Mouse (Mus musculus) liver, embryonic 14.5 days (tissue): ENCODE results near the gene Farp1. TPM values are rescaled to one million over a fixed set of nuclear protein-coding genes. Genes with fewer than 3 reads are reported as not detected.
A peak's percentile ranks its signal among the peaks of the same experiment; 100 is the strongest.

Experiments
- ATAC-seq: fragments of 200-750 bp; cut with Nextera tagmentation; 2 replicates; pipeline ENCODE4 v1.8.0; 2017; ENCODE audit warnings: moderate number of reproducible peaks, mild to moderate bottlenecking, moderate library complexity; ENCODE audit not compliant: insufficient read depth
- DNase-seq, 3 experiments: peaks; one replicate each; pipeline ENCODE4 v3.0.0-alpha.2; 2012 to 2013; ENCODE audit warnings: low read depth in 3 of 3, low spot score in 3 of 3
- H3K27ac ChIP-seq: fragments of 300-500 bp; sonication (generic); 2 replicates; pipeline ENCODE4 v1.5.1; 2014; ENCODE audit warnings: moderate library complexity, mild to moderate bottlenecking, control low read depth, inconsistent platforms
- H3K27me3 ChIP-seq: fragments of 300-500 bp; sonication (generic); 2 replicates; pipeline ENCODE4 v1.6.1; 2014; ENCODE audit warnings: mild to moderate bottlenecking, low read length, moderate library complexity; ENCODE audit not compliant: control insufficient read depth, insufficient read depth
- H3K36me3 ChIP-seq: fragments of 300-500 bp; sonication (generic); replicated peaks from 2 replicates; pipeline ENCODE4 v1.6.1; 2014; ENCODE audit warnings: low read depth; ENCODE audit not compliant: control insufficient read depth, insufficient read depth
- H3K4me1 ChIP-seq, 2 experiments: fragments of 200-500 bp in 1 of 2; fragments of 300-500 bp in 1 of 2; sonication (generic) in 1 of 2; replicated peaks; 2 replicates each; pipeline ENCODE4 v1.6.1; 2012 to 2014; ENCODE audit warnings: antibody characterized with exemption in 1 of 2, inconsistent platforms in 1 of 2, low read length in 1 of 2; ENCODE audit not compliant: control insufficient read depth in 2 of 2, insufficient read depth in 2 of 2
- H3K4me2 ChIP-seq: fragments of 300-500 bp; sonication (generic); 2 replicates; pipeline ENCODE4 v1.6.1; 2014; ENCODE audit warnings: low read depth, mild to moderate bottlenecking, control low read depth, moderate library complexity
- H3K4me3 ChIP-seq, 2 experiments: fragments of 200-500 bp in 1 of 2; fragments of 300-500 bp in 1 of 2; sonication (generic) in 1 of 2; 2 replicates each; pipeline ENCODE4 v1.5.1; 2012 to 2014; ENCODE audit warnings: low read depth in 2 of 2, low read length in 2 of 2, mild to moderate bottlenecking in 2 of 2, control low read depth in 1 of 2, inconsistent platforms in 1 of 2, moderate library complexity in 1 of 2; ENCODE audit not compliant: insufficient read depth in 1 of 2
- H3K9ac ChIP-seq: fragments of 300-500 bp; sonication (generic); replicated peaks from 2 replicates; pipeline ENCODE4 v1.6.1; 2014; ENCODE audit warnings: mild to moderate bottlenecking, control low read depth, moderate library complexity
- H3K9me3 ChIP-seq: fragments of 300-500 bp; sonication (generic); 2 replicates; pipeline ENCODE4 v1.6.1; 2016; ENCODE audit warnings: low read length, mixed read lengths; ENCODE audit not compliant: control insufficient read depth
- CTCF ChIP-seq: IDR thresholded peaks from 2 replicates; pipeline ENCODE4 v1.5.1; 2016; ENCODE audit warnings: antibody characterized with exemption, low read depth, control low read depth
- EP300 ChIP-seq: IDR thresholded peaks from 2 replicates; pipeline ENCODE4 v1.6.1; 2016; ENCODE audit warnings: antibody characterized with exemption, low read depth
- WGBS: fragments of 180-500 bp; shearing (Covaris S2); extraction: QIAGEN DNeasy Blood & Tissue Kit; methylation state at CpG from one replicate; pipeline ENCODE4 v1.1.7; 2014; ENCODE audit not compliant: insufficient replicate concordance; 5-methylcytosine and 5-hydroxymethylcytosine counted together
- polyA plus RNA-seq, 2 experiments: library from polyadenylated mRNA; depleted of rRNA in 1 of 2; stranded (reverse) in 1 of 2; unstranded in 1 of 2; fragments of >200 nt; fragmentation: Nextera tagmentation in 1 of 2; extraction: Ambion mirVana in 1 of 2; gene quantifications; 2 replicates each; pipeline versions ENCODE4 v1.2.1 to v1.2.3; 2012 to 2014

The Farp1 gene
- polyA plus RNA-seq, 2 experiments: 3.0 to 4.3 TPM

GRCm38 (mm10) chr14:121216672-121217071 lies 181.7 kb downstream of the Farp1 start:
- H3K27me3 ChIP-seq: no peaks in the 10 kb centered on the region
- no peak for DNase-seq
- H3K9ac ChIP-seq: no peak overlapping the region
- TF ChIP-seq CTCF (no peak), EP300 (no peak)
- no peak overlapping the region for H3K4me3 ChIP-seq
- H3K4me1 ChIP-seq: peaks cover 0 to 2% of the 10 kb centered on the region in 2 experiments; a peak in 1 of 4 replicates
- H3K9me3 ChIP-seq: no peaks in the 10 kb centered on the region
- WGBS: 27% methylated on average over 6 of the region's 6 CpGs
- H3K4me2 ChIP-seq: no peak overlapping the region
- no peaks in the 10 kb centered on the region for H3K36me3 ChIP-seq
- H3K27ac ChIP-seq: no peak overlapping the region
- ATAC-seq: no peak

DNA sequence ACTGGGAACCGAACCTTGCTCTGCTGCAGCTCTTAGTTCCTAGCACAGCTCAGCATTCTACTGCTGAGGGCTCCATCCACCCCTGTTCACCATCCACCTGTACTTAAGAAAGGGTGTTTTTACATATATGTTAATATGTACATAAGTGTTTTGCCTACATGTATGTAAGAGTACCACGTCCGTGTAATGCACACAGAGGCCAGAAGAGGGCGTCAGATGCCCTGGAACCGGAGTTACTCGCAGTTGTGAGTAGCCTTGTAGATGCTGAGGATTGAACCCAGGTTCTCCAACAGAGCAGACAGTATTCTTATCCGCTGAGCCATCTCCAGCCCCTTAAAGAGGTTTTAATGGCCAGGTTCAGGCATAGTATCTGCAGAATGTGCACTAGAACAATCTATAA lies 183.6 kb downstream of the Farp1 start:
- Histone ChIP-seq H3K9ac (no peak overlapping the region), H3K4me2 (no peak overlapping the region), H3K27ac (no peak overlapping the region), H3K27me3 (no peaks in the 10 kb centered on the region), H3K4me3 (no peak overlapping the region), H3K36me3 (no peaks in the 10 kb centered on the region), H3K9me3 (no peaks in the 10 kb centered on the region), H3K4me1 (peaks cover 0 to 2% of the 10 kb centered on the region in 2 experiments; a peak in 1 of 4 replicates)
- DNase-seq (no peak), ATAC-seq (no peak)
- 57% methylated on average over 7 of the region's 7 CpGs for WGBS
- TF ChIP-seq EP300 (no peak), CTCF (peak; percentile 53)

- H3K36me3 ChIP-seq: no peaks in the 10 kb centered on the region
- no peaks in the 10 kb centered on the region for H3K27me3 ChIP-seq
- ATAC-seq (no peak), DNase-seq (no peak)
- H3K27ac ChIP-seq: no peak overlapping the region
- H3K4me3 ChIP-seq: no peak overlapping the region
- no peaks in the 10 kb centered on the region for H3K9me3 ChIP-seq
- TF ChIP-seq CTCF (no peak), EP300 (no peak)
- WGBS: 62% methylated on average over 10 of the region's 10 CpGs
- peaks cover 0 to 2% of the 10 kb centered on the region in 2 experiments; a peak in 1 of 4 replicates for H3K4me1 ChIP-seq
- no peak overlapping the region for H3K4me2 ChIP-seq
- no peak overlapping the region for H3K9ac ChIP-seq
These were observed 184.4 kb downstream of the Farp1 start for GRCm38 (mm10) chr14:121219226-121220039.

- TF ChIP-seq CTCF: no peak
- TF ChIP-seq EP300: no peak
- no peaks in the 10 kb centered on the region for H3K9me3 ChIP-seq
- H3K4me2 ChIP-seq: no peak overlapping the region
- no peak overlapping the region for H3K9ac ChIP-seq
- DNase-seq (no peak), ATAC-seq (no peak)
- 81% methylated on average over 1 of the region's 1 CpGs for WGBS
- H3K36me3 ChIP-seq: no peaks in the 10 kb centered on the region
- H3K4me1 ChIP-seq: peaks cover 0 to 2% of the 10 kb centered on the region in 2 experiments; a peak in 1 of 4 replicates
- no peak overlapping the region for H3K4me3 ChIP-seq
- H3K27me3 ChIP-seq: no peaks in the 10 kb centered on the region
- no peak overlapping the region for H3K27ac ChIP-seq
These were observed 185.0 kb downstream of the Farp1 start for GRCm38 (mm10) chr14:121220040-121220322.

GRCm38 (mm10) chr14:121220723-121221122 lies 185.7 kb downstream of the Farp1 start:
- Histone ChIP-seq H3K4me2 (no peak overlapping the region), H3K4me3 (no peak overlapping the region), H3K9me3 (no peaks in the 10 kb centered on the region), H3K27me3 (no peaks in the 10 kb centered on the region), H3K27ac (no peak overlapping the region), H3K9ac (no peak overlapping the region), H3K4me1 (no peaks in the 10 kb centered on the region), H3K36me3 (no peaks in the 10 kb centered on the region)
- DNase-seq (no peak), ATAC-seq (no peak)
- 58% methylated on average over 5 of the region's 5 CpGs for WGBS
- TF ChIP-seq EP300 (no peak), CTCF (peak; percentile 48)
